Mouse (Mus musculus) brain, embryonic 14.5 days (tissue): ENCODE results near the gene Cpz.

Experiments used
- CTCF ChIP-seq: fragments of 200-500 bp; IDR thresholded peaks from 2 replicates; pipeline ENCODE4 v1.5.1; 2012; ENCODE audit warnings: inconsistent platforms, mild to moderate bottlenecking, moderate library complexity, borderline replicate concordance; ENCODE audit not compliant: insufficient read depth, insufficient read length; ENCODE audit errors: extremely low read depth
- POLR2A ChIP-seq: fragments of 200-500 bp; IDR thresholded peaks from 2 replicates; pipeline ENCODE4 v1.6.1; 2012; ENCODE audit warnings: mild to moderate bottlenecking, inconsistent platforms, borderline replicate concordance; ENCODE audit not compliant: poor library complexity, insufficient read depth, insufficient read length, severe bottlenecking; ENCODE audit errors: extremely low read depth

DNA sequence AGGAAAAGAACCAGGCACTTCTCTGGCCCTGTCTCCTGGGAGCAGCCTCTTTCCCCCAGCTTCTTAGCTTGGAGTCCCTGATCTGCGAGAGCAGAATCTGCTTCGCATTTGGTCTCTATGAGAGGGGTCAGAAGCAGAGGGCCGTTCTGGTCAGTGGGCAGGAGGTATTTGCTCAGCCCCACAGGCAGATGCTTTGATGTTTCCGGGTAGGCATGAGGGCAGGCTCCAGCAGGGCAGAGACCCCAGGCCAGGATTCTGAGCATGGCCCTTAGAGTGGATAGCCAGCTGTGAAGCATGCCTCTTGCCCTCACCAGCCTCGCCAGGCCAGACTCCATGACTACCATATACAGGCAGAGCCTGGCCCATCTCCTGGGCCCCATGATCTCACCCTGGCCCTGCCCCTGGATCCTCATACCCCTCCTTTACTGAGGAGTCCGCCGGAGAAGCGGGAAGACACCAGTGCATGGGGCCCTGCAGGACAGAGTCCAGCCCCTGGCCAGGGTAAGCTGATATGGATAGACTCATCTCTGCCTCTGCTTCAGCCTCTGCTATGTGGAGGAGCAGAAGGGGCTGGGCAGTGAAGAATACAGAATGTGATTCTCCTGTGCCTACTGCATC, 30.6 kb downstream of the Cpz start:
- no peak for TF ChIP-seq CTCF
- TF ChIP-seq POLR2A = no peak
